Mouse (Mus musculus) thymus, postnatal 0 days (tissue): ENCODE results near the gene Haghl. TPM values are rescaled to one million over a fixed set of nuclear protein-coding genes. Genes with fewer than 3 reads are reported as not detected.

Experiments
- DNase-seq: peaks from one replicate; pipeline ENCODE4 v3.0.0-alpha.2; 2015; ENCODE audit warnings: low spot score
- polyA plus RNA-seq: library from polyadenylated mRNA; unstranded; fragments of >200 nt; fragmentation: Nextera tagmentation; extraction: Ambion mirVana; gene quantifications from 2 replicates; pipeline ENCODE4 v1.2.1, GENCODE M21; 2015

Haghl gene
- 55.2 and 60.5 TPM in 2 replicates for polyA plus RNA-seq

GRCm38 (mm10) chr17:25785281-25785745 is at the start of gene Haghl:
Gene Haghl (minus strand): TSS chr17:25785673.
- DNase-seq = peak; percentile 97

- no peak for DNase-seq
Measured at GRCm38 (mm10) chr17:25834595-25835222, 49.2 kb upstream of the Haghl start.

- no peak for DNase-seq
Measured at GRCm38 (mm10) chr17:25833961-25834594, 48.6 kb upstream of the Haghl start.

GRCm38 (mm10) chr17:25833291-25833663 is 47.8 kb upstream of the Haghl start, which contains the start of gene Stub1:
Gene Stub1 (minus strand): TSS chr17:25833404.
- DNase-seq = no peak

GRCm38 (mm10) chr17:25832436-25833290 is 47.2 kb upstream of the Haghl start:
- peak; percentile 98 for DNase-seq

- DNase-seq = no peak
Measured at GRCm38 (mm10) chr17:25831451-25832281, 46.2 kb upstream of the Haghl start.

GRCm38 (mm10) chr17:25830806-25831431 is 45.4 kb upstream of the Haghl start:
- DNase-seq = no peak

- DNase-seq = no peak
Measured at GRCm38 (mm10) chr17:25830200-25830753, 44.8 kb upstream of the Haghl start.

- no peak for DNase-seq
Measured at GRCm38 (mm10) chr17:25829558-25830017, 44.1 kb upstream of the Haghl start.

- peak; percentile 81 for DNase-seq
Measured at GRCm38 (mm10) chr17:25828712-25829557, 43.5 kb upstream of the Haghl start, which contains the start of gene Jmjd8. Gene Jmjd8 (plus strand): TSS chr17:25828867.

GRCm38 (mm10) chr17:25828223-25828594 is 42.7 kb upstream of the Haghl start:
- peak; percentile 22 for DNase-seq

GRCm38 (mm10) chr17:25827546-25828222 is 42.2 kb upstream of the Haghl start:
- no peak for DNase-seq

GRCm38 (mm10) chr17:25827011-25827410 is 41.5 kb upstream of the Haghl start:
- DNase-seq = no peak

GRCm38 (mm10) chr17:25825984-25826570 is 40.6 kb upstream of the Haghl start:
- no peak for DNase-seq

- DNase-seq = no peak
Measured at GRCm38 (mm10) chr17:25825311-25825710, 39.8 kb upstream of the Haghl start.

- DNase-seq = no peak
Measured at GRCm38 (mm10) chr17:25824362-25825142, 39.1 kb upstream of the Haghl start.

GRCm38 (mm10) chr17:25823452-25823851 is 38.0 kb upstream of the Haghl start, which contains the start of gene Wdr24:
Gene Wdr24 (plus strand): TSS chr17:25823627.
- DNase-seq = peak; percentile 89
